Mouse (Mus musculus) macrophage (primary cell): Measurements from ENCODE around the gene Acp7. TPM values are rescaled to one million over a fixed set of nuclear protein-coding genes. Genes with fewer than 3 reads are reported as not detected.

Experiments used
- polyA plus RNA-seq: library from polyadenylated mRNA; stranded (reverse); fragments of 250-400 nt; gene quantifications from 3 replicates; pipeline ENCODE4 v1.2.4, GENCODE M21; 2018; ENCODE audit warnings: inconsistent platforms

Gene Acp7
- polyA plus RNA-seq, 1 experiment from 2014 or later: not detected

Other genes with a start within 250 kb of the Acp7 start
- gene Med29, start 238.6 kb downstream of the Acp7 start, polyA plus RNA-seq: 13.6 to 20.0 TPM (median 16.3 TPM) in 3 replicates
- gene Paf1, start 238.4 kb downstream of the Acp7 start, polyA plus RNA-seq: 72.5 to 257 TPM (median 75.2 TPM) in 3 replicates
- 66.4 to 177 TPM (median 158 TPM) in 3 replicates for gene Gmfg, start 193.9 kb downstream of the Acp7 start, polyA plus RNA-seq
- 0.24 to 1.4 TPM (median 0.89 TPM) in 3 replicates for gene Lrfn1, start 179.4 kb downstream of the Acp7 start, polyA plus RNA-seq
- gene Ifnl2, start 120.9 kb downstream of the Acp7 start, polyA plus RNA-seq: not detected in 3 replicates
- not detected in 3 replicates for gene Ifnl3, start 108.5 kb downstream of the Acp7 start, polyA plus RNA-seq
- gene Sycn, start 90.4 kb downstream of the Acp7 start, polyA plus RNA-seq: not detected in 3 replicates
- gene Nccrp1, start 84.1 kb downstream of the Acp7 start, polyA plus RNA-seq: not detected in 3 replicates
- 24.6 to 26.8 TPM (median 25.5 TPM) in 3 replicates for gene Samd4b, start 33.2 kb downstream of the Acp7 start, polyA plus RNA-seq
- gene Pak4, start 33.1 kb downstream of the Acp7 start, polyA plus RNA-seq: 7.4 to 9.1 TPM (median 7.5 TPM) in 3 replicates
- gene Fbxo27, start 61.5 kb upstream of the Acp7 start, polyA plus RNA-seq: not detected in 3 replicates
- gene Fbxo17, start 85.5 kb upstream of the Acp7 start, polyA plus RNA-seq: 0.09 TPM in 1 of 3 replicates, not detected in the others
- gene Mrps12, start 110.5 kb upstream of the Acp7 start, polyA plus RNA-seq: 30.6 to 48.9 TPM (median 42.1 TPM) in 3 replicates
- 4.6 to 7.1 TPM (median 5.6 TPM) in 3 replicates for gene Sars2, start 110.7 kb upstream of the Acp7 start, polyA plus RNA-seq
- gene Ccer2, start 124.8 kb upstream of the Acp7 start, polyA plus RNA-seq: not detected in 3 replicates
- 103 to 230 TPM (median 168 TPM) in 3 replicates for gene Sirt2, start 135.4 kb upstream of the Acp7 start, polyA plus RNA-seq
- gene Nfkbib, start 136.2 kb upstream of the Acp7 start, polyA plus RNA-seq: 29.5 to 40.8 TPM (median 37.9 TPM) in 3 replicates
- gene Rinl, start 157.6 kb upstream of the Acp7 start, polyA plus RNA-seq: 21.6 to 44.7 TPM (median 44.4 TPM) in 3 replicates
- 170 to 242 TPM (median 175 TPM) in 3 replicates for gene Hnrnpl, start 177.2 kb upstream of the Acp7 start, polyA plus RNA-seq
- gene Ech1, start 193.9 kb upstream of the Acp7 start, polyA plus RNA-seq: 92.1 to 101 TPM (median 96.5 TPM) in 3 replicates
- gene Lgals4, start 202.5 kb upstream of the Acp7 start, polyA plus RNA-seq: 0.96 to 1.1 TPM (median 1.1 TPM) in 3 replicates
- not detected in 3 replicates for gene Lgals7, start 232.5 kb upstream of the Acp7 start, polyA plus RNA-seq